Mouse (Mus musculus) cerebellum, adult 11-12 months (tissue): ENCODE measurements around the gene Cnot10.
"Not testable (repeated sequence)": the region's sequence is repeated elsewhere in the genome, so short reads cannot be mapped to it uniquely, and the experiment has no call there.

ENCODE experiments used
- DNase-seq: peaks from one replicate; pipeline ENCODE4 v3.0.0; 2022

Gene Cnot10

DNA sequence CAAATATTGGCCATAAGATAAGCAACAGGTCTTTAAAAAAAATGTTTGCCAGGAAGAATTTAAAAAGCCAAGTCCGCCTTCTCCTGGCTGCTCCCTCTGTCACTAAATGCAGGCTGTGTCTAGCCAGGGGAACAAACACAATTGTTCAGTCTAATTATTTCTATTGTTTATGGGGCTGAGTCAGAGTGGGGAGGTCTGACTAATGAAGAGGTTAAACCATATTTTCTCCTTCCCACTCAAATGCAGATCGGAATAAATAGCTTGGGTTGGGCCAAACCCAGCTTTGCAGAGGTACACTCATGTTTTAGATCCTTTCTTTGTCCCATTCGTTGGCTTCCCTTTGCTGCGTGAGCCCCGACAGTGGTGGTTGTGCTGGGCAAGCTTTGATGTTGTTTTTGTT is 9.4 kb upstream of the Cnot10 start:
- no peak for DNase-seq

DNA sequence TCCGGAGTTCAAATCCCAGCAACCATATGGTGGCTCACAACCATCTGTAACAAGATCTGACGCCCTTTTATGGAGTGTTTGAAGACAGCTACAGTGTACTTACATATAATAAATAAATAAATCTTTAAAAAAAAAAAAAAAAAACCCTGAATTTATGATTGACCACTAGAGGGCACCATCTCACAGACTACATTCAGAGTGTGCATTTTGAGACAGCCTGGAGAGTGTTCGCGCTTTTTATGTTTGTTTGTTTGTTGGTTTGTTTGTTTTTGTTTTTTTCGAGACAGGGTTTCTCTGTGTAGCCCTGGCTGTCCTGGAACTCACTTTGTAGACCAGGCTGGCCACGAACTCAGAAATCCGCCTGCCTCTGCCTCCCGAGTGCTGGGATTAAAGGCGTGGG is 8.5 kb upstream of the Cnot10 start:
- DNase-seq, result not testable (repeated sequence)

DNA sequence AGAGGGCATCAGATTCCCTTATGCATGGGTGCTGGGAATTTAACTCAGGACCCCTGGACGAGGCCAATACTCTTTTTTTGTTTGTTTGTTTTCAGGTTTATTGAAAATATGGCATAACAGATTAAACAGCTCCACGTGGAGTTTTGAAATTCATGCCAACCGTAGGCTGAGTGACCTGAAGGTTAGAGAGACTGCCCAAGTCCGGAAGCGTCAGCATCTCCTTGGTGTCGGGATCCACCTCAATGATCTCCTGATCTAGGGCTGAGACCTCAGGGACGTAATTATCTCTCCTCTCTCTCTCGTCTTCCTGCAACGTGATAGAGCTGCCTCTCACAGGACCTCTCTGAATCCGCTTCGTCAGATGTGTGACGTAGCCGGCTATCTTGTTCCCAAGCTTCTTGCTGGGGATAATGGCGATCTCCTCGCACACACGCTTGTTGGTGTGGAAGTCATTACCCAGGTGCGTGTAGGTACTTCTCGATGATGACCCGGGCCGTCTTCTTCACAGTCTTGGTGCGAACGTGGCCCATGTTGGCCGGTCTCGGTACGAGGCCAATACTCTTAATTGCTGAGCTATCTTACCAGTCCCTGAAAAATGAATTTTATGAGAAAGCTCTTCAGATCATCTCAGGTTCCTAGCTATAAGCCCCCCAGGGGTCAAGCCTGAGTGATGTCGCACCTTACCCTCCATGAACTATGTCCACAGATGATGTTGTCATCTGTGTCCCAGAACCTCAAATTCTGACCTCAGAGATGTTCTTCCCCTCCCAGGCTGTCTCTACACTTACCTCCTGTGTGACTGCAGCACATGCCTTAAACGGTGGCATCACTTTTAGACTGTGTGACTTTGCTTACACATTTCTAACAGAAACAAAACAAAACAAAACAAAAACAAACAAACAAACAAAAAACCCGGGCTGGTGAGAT is 7.8 kb upstream of the Cnot10 start:
- DNase-seq, result no peak

DNA sequence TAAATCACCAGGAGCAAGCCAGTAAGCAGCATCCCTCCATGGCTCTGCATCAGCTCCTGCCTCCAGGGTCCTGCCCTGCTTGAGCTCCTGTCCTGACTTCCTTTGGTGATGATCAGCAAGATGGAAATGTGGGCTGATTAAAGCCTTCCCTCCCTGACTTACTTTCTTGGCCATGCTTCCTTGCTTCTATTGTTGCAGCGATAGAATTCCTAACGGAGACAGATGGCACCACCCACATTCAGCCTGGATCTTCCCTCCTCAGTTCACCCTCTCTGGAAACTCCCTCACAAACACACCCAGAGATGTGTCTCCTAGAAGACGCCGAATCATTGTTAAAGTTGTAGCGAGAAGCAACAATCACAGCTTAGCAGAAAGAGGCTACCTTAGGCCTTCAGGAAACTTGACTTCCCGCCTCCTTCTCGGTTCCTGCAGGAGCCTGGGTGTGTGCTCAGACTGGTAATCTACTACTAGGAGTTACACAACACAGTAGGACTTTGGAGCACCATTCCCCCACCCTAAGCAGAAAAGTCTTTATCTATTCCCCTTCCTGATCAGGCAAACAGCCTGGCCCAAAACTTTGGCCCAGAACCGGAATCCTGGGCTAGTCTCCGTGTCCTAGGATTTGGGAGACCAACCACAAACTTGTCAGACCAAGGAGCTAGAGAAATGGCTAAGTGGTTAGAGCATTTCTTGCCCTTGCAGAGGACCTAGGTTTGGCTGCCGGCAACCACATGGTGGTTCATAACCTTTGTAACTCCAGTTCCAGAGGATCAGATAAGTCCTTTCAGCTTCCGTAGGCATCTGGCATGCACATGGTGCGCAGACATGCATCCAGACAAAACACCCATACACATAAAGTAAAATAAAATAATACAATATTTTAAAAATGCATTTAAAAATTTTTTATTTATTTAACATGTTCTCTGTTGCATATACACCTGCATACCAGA is 6.8 kb upstream of the Cnot10 start:
- DNase-seq, result no peak

DNA sequence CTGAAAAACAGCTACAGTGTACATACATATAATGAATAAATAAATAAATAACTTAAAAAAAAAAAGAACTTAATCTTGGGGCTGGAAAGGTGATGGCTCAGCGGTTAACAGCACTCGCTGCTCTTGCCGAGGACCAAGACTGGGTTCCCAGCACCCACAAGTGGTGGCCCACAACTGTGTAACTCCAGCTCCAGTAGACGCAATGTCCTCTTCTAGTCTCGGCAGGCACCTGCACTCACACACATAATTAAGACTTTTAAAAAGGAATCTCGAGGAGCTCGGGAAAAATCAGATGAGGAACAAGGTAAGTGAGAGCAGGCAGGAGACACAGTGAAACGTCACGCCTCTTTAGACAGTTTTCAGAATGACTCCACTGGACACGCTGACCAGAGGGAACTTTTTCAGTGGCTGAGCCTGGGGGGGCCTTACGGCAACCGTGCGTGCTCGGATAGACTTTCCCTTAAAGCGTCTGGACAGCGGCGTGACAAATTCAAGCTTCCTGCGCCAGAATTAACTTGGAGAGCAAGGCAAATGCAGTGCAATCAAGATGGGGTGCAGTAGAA is 717 bp downstream of the Cnot10 start:
- DNase-seq, result peak; percentile 38

DNA sequence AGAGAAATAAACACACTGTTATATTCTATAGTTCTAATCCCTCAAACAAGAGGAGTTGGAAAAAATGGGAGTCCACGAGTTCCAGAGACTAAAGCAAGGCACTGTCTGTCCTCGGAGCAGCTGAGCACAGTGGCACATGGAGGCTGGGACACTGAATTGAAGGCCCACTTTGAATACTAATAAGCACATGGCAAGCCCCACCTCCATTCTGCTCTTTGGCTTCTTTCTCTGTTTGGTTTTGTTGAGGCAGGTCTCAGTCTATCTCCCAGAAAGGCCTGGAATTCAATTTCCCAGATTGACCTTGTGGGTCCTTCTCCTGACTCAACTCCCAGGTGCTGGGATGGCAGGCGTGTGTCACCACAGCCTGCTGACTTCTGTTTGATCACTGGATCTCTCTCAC is 3.2 kb downstream of the Cnot10 start:
- DNase-seq, result no peak

DNA sequence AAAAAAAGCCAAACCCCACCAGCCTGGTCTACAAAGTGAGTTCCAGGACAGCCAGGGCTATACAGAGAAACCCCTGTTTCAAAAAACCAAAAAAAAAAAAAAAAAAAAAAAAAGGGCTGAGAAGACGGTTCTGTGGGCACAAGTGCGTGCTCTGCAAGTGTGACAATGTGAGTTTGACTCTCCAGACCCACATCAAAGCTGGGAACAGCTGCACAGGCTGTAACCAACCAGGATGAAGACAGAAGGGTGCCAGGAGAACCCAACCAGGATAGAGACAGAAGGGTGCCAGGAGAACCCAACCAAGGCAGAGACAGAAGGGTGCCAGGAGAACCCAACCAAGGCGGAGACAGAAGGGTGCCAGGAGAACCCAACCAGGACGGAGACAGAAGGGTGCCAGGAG is 3.8 kb downstream of the Cnot10 start:
- no peak for DNase-seq

DNA sequence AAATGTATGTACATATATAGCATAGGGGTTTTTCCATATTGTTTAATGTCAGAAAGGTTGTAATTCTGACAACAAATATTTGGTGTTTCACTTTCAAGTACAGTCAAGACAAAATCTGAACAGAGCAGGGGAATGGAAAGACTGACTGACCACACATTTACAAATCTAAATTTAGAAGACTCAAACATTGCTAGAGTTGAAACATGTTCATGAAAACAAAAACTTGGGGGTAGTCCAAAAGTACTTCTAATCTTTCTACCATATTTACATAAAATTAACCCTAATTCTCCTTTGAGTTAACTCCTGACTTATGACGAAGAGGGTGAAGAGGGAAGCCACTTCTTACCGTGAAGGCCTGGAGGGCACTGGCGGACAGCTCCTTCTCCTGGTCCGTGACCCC is 7.7 kb downstream of the Cnot10 start:
- no peak for DNase-seq

DNA sequence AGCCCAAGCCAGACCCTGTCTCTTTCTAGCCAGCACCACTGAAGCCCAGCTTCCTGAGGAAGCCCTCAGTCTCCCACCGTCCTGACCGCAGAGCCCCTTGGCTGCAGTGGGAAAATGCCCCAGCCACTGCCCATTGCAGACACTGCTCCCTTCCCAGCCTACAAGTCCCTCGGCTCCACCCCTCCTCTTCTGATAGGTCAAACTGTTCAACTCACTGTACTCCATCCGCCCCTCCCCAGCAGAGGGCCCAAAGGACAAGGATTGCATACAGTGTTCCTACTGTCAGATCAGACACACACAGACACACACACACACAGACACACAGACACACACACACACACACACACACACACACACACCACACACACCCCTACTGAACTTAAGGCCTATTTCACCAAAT is 13.3 kb downstream of the Cnot10 start:
- no peak for DNase-seq

DNA sequence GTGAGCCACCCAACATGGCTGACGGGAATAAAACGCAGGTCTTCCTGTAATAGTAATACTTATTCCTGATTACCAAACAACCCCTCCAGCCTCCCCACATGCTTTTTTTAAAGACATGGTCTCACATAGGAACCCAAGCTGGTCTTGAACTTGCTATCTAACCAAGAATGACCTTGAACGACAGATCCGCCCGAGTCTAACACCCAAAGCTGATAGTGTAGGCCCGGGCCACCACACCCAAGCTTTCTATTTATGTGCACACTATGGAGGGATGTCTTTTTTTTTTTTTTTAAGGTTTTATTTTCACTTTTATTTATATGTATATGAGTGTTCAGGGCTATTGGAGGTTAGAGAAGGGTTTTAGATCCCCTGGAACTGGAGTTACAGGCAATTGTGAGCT is 15.8 kb downstream of the Cnot10 start:
- DNase-seq, result no peak

DNA sequence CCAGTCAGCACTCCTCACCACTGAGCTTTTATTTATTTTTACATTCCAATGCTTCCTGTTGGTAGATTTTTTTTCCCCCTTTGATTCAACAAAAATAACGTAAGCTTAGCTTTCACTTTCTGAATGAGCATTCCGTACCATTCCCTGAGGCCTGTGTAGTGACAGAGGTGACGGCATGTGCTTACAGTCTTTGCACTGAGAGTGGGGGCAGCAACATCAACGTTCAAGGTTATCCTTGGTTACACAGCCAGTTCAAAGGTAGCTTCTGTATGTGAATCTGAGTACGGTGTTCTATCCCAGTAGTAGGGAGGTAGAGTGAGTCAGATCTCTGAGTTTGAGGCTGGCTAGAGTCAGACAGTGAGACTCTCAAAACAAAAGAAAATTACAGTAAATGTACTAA is 18.8 kb downstream of the Cnot10 start:
- DNase-seq, result no peak

DNA sequence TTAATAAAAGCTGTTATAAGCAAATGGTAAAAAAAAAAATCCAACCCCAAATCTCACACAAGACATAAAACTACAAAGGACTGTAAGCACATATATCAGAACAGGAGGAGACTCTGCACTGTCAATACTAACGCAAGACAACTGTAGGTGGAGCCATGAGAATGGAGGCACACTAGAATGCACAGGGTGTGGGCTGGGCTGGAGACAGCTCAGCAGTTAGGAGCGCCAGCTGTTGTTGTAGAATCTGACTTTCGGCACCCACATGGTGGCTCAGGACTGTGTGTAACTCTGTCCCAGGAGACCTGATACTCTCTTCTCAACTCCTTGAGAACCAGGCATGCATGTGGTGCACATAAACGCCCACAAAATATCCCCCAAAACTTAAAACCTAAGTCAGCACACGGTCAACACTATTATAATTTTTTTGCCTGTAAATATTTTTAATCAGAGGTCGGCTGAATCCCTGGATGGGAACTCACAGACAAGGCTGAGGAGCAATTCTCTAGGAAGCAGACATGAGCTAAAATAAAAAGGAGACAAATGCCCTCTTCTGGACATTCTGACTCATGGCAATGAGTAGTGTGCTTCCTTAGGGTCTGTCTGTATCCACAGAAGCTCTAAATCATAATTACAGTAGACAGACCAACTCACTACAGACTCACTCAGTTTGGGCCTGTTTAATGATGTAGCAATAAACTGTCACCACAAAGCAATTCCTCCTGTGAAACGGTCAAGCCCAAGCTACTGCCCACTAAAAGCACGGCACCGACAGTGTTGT is 25.6 kb downstream of the Cnot10 start:
- no peak for DNase-seq

DNA sequence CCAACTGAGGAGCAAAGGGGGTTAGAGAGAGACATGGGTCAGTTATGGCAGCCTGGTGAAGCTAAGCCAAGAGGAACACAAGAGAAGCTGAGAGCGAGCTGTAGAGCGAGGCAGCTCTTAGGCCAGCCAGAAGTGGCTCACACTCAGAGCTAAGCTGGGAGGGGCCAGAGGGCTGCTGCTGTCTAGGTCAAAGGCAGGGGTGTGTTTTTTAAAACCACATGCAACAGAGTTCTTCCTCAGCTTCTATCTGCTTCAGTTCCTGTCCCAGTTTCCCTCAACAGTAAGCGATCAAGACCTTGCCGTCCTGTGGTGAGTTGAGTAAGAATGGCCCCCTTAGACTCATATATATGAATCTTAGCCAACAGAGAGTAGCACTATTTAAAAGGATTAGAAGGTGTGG is 27.0 kb downstream of the Cnot10 start:
- no peak for DNase-seq

DNA sequence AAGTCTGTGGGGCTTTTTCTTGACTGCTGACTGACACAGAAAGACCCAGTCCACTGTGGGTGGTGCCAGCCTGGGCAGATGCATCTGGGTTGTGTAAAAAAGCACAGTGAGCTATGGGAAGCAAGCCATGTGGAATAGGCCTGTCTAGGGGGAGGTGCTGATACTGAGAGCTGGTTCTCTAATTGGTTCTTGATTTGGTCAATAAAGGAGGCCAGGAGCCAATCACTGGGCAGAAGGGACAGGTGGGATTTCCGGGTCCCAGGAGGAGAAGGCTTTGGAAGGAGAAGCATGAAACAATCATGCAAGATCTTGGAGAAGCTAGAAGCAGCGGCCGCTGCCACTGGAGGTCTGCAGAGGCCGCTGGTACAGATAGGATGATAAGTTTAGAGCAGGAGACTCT is 27.4 kb downstream of the Cnot10 start:
- DNase-seq, result no peak

DNA sequence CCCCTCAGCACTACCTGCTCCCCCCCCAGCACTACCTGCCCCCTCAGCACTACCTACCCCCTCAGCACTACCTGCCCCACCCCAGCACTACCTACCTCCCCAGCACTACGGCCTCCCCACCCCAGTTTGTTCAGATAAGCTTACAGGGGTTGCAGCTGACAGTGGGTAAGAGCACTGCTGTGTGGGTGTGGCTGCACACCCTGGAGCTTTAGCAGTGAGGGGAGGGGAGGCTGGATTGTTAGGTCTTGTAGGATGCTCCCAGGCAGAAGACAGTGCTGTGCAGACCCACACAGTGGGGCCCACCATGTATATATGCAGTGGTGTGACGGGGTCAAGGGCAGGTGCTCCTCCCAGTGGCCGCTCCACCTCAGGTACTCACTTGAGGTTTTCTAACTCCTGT is 29.7 kb downstream of the Cnot10 start:
- no peak for DNase-seq

DNA sequence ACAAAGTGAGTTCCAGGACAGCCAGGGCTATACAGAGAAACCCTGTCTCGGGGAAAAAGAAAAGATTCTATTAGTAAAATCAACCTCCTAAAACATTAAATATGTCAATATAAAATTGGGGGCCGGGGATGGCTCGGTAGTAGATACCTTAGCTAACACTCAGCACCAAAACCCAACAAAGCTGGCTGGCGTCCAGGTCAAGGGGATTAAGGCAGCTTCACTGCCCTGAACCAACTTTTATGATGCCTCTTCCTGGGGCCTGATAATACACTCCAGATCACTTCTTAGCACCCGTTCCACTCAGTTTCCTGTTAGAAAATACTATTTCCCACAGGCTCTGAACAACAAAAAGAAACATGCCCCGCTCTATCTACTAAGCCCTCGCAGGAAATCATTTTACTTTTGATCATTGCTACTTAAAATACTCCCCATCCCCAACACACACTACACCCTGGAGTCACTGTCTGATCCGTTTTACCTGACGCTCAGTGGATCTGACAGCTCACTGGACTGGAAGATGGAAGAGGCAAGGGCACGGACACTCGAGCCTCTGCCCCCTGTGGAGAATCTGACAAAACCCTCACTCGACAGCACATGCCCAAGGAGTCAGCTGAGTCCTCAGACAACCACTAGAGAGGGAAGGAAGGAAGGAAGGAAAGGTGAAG is 36.0 kb downstream of the Cnot10 start:
- DNase-seq, result peak; percentile 38

DNA sequence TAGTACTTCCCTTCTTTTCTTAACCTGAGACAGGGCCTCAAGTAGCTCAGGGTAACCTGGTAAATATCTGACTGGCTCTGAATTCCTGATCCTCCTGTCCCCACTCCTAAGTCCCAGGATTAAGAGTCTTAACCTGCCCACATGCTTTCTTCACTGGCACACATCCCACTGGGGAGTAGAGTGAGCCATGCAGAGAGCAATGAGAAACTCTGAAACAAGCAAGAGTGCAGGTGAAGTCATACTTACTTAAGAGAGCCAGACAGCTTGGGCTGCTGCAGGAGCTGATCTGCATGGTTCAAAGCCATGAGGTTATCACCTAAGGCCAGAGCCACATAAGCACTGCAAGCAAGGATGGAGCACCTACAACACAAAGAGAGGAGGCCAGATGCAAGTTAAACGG is 38.9 kb downstream of the Cnot10 start:
- no peak for DNase-seq

DNA sequence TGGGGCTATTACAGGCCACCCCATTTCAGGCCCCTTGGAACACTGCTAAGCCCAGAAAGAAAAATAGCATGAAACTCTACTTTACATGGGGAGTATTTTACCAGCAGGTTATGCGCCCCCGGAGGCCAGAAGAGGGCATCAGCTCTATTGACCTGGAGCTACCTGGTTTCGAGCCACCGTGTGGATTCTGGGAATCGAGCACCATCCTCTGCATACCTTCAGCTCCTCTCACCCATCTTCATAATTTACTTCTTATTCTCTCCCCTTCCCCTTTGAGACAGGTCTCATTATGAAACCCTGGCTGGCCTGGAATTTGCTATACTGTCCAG is 55.0 kb downstream of the Cnot10 start:
- DNase-seq, result no peak

DNA sequence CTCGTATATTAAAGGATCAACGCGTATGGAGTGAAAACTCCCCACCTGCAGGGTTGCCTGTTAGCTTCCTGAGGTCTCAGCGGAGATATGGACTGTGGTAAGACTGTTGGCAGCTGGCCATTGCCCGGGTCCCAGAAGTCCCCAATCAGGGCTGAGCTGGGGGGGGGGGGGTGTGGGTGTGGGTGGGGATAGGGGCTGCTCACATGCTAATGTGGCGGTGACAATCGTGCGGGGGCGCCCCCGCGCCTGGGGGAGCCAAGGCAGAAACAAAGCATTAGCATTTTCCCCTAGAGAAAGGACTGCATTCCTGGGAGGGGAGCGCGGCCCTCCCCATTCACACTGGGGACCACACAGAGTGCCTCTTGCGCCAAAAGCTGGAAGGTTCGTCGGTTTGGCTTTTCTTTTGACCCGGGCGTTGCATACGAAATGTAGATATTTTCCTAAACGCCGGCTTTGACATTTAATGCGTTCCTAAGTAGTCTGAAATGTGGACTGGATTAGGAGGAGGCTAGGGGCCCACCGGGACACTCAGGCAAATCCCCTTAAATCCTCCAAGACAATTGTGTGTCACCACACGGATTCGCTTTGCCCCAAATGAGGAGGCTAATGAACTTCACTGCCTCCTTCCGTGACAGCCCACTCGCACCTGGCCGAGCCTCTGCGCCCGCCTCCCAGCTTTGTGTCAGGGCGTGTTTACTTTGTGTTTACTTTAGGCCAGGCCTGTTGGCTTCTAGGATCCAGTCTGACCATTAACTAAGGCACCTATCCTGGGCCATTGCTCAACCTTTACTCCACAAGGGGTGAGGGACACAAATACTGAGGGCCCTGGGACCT is 55.6 kb downstream of the Cnot10 start:
- peak; percentile 5 for DNase-seq

DNA sequence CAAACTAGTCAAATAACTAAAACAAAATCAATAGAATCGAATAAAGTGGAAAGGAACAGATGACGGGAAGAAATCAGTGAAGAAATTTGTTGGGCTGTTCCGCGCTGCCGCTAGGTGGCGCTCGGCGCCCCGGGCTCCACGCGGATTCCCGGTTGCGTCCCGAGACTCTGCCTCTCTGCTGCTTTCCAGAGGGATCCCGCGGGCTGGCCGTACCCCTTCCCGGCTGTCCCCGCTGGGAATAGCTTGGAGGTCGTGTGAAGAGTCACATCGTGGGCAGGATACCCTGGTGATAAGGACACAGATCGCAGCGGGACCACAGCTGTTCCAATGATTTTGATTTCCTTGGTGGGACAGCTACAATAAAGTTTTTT is 56.2 kb downstream of the Cnot10 start:
- peak; percentile 29 for DNase-seq

DNA sequence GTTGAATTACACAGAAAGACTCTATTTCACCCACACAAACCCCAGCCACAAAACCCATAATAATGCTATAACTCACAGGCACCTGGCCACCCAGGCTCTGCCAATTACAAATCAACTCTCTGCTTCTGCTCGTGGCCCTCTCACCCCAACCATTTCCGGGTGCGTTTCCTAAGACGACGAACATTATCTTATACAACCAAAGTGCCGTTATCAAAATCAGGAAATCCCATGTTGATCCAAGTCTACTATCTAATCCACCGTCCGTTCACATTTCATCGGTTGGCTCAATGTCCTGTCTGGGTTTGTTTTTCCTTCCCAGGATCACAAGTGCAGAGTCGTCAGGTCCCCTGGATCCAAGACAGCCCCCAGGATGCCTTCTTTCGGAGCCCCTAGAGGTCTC is 61.3 kb downstream of the Cnot10 start:
- no peak for DNase-seq
